Mouse (Mus musculus): ENCODE measurements around the gene Dlx2. TPM values are rescaled to one million over a fixed set of nuclear protein-coding genes. Genes with fewer than 3 reads are reported as not detected.
A peak's percentile ranks its signal among the peaks of the same experiment; 100 is the strongest.

The Dlx2 gene
- total and polyA plus RNA-seq, 2 experiments from 2014 or later = 1.1 TPM; not detected in 1

- ATAC-seq (ENCODE audit: insufficient read depth, low read depth) (no peak), DNase-seq (ENCODE audit: low spot score) (peak; percentile 69)
- no peak for TF ChIP-seq EP300 (IDR thresholded peaks at IDR 0.05; ENCODE audit: low read depth)
- TF ChIP-seq CTCF (IDR thresholded peaks at IDR 0.05; ENCODE audit: low read depth) = peak; percentile 83
- H3K9me3 ChIP-seq (replicated peaks; ENCODE audit: control insufficient read depth, low read length) = no peaks in the 10 kb centered on the region
- H3K4me3 ChIP-seq (ENCODE audit: low read depth, low read length) = no peak overlapping the region
- peaks cover 96% of the 10 kb centered on the region for H3K27me3 ChIP-seq (ENCODE audit: control insufficient read depth, insufficient read depth, low read length)
- no peak overlapping the region for H3K9ac ChIP-seq (replicated peaks; ENCODE audit: low read depth, low read length)
- WGBS = 6% methylated on average over 8 of the region's 8 CpGs
- H3K4me2 ChIP-seq (ENCODE audit: low read depth, low read length) = no peak overlapping the region
- no peaks in the 10 kb centered on the region for H3K36me3 ChIP-seq (replicated peaks; ENCODE audit: control insufficient read depth, insufficient read depth, low read length)
- H3K27ac ChIP-seq (ENCODE audit: low read depth) = no peak overlapping the region
- H3K4me1 ChIP-seq (ENCODE audit: control insufficient read depth, insufficient read depth) = peaks cover 11% of the 10 kb centered on the region; the same call in 1 of the 2 replicates
Observed at GRCm38 (mm10) chr2:71547829-71548228, 1.3 kb upstream of the Dlx2 start.

GRCm38 (mm10) chr2:71545882-71546639 lies 493 bp downstream of the Dlx2 start:
- no peak for TF ChIP-seq CTCF (IDR thresholded peaks at IDR 0.05; ENCODE audit: low read depth)
- Histone ChIP-seq H3K4me3 (ENCODE audit: low read depth, low read length) (peak overlapping the region; percentile 45), H3K27me3 (ENCODE audit: control insufficient read depth, insufficient read depth, low read length) (peaks cover 96% of the 10 kb centered on the region), H3K9ac (replicated peaks; ENCODE audit: low read depth, low read length) (no peak overlapping the region), H3K27ac (ENCODE audit: low read depth) (no peak overlapping the region), H3K4me1 (ENCODE audit: control insufficient read depth, insufficient read depth) (peaks cover 11% of the 10 kb centered on the region; the same call in 1 of the 2 replicates), H3K4me2 (ENCODE audit: low read depth, low read length) (peak overlapping the region; percentile 60), H3K36me3 (replicated peaks; ENCODE audit: control insufficient read depth, insufficient read depth, low read length) (no peaks in the 10 kb centered on the region), H3K9me3 (replicated peaks; ENCODE audit: control insufficient read depth, low read length) (no peaks in the 10 kb centered on the region)
- ATAC-seq (ENCODE audit: insufficient read depth, low read depth) (peak; percentile 15; the same call in 1 of the 2 replicates), DNase-seq (ENCODE audit: low spot score) (no peak)
- WGBS = 2% methylated on average over 55 of the region's 59 CpGs

GRCm38 (mm10) chr2:71545401-71545881 lies 1.1 kb downstream of the Dlx2 start:
- peak overlapping the region; percentile 45 for H3K4me3 ChIP-seq (ENCODE audit: low read depth, low read length)
- TF ChIP-seq EP300 (IDR thresholded peaks at IDR 0.05; ENCODE audit: low read depth) = no peak
- TF ChIP-seq CTCF (IDR thresholded peaks at IDR 0.05; ENCODE audit: low read depth) = no peak
- ATAC-seq (ENCODE audit: insufficient read depth, low read depth) (no peak), DNase-seq (ENCODE audit: low spot score) (no peak)
- H3K36me3 ChIP-seq (replicated peaks; ENCODE audit: control insufficient read depth, insufficient read depth, low read length) = no peaks in the 10 kb centered on the region
- H3K9ac ChIP-seq (replicated peaks; ENCODE audit: low read depth, low read length) = no peak overlapping the region
- H3K27ac ChIP-seq (ENCODE audit: low read depth) = no peak overlapping the region
- H3K4me2 ChIP-seq (ENCODE audit: low read depth, low read length) = peak overlapping the region; percentile 60
- peaks cover 97% of the 10 kb centered on the region for H3K27me3 ChIP-seq (ENCODE audit: control insufficient read depth, insufficient read depth, low read length)
- peaks cover 11% of the 10 kb centered on the region; the same call in 1 of the 2 replicates for H3K4me1 ChIP-seq (ENCODE audit: control insufficient read depth, insufficient read depth)
- 2% methylated on average over 32 of the region's 32 CpGs for WGBS
- H3K9me3 ChIP-seq (replicated peaks; ENCODE audit: control insufficient read depth, low read length) = no peaks in the 10 kb centered on the region

GRCm38 (mm10) chr2:71544391-71545285 lies 1.9 kb downstream of the Dlx2 start:
- H3K9ac ChIP-seq (replicated peaks; ENCODE audit: low read depth, low read length) = no peak overlapping the region
- no peaks in the 10 kb centered on the region for H3K36me3 ChIP-seq (replicated peaks; ENCODE audit: control insufficient read depth, insufficient read depth, low read length)
- ATAC-seq (ENCODE audit: insufficient read depth, low read depth) = no peak
- 3% methylated on average over 60 of the region's 61 CpGs for WGBS
- H3K4me2 ChIP-seq (ENCODE audit: low read depth, low read length) = no peak overlapping the region
- H3K27ac ChIP-seq (ENCODE audit: low read depth) = no peak overlapping the region
- no peak for TF ChIP-seq CTCF (IDR thresholded peaks at IDR 0.05; ENCODE audit: low read depth)
- TF ChIP-seq EP300 (IDR thresholded peaks at IDR 0.05; ENCODE audit: low read depth) = no peak
- H3K9me3 ChIP-seq (replicated peaks; ENCODE audit: control insufficient read depth, low read length) = no peaks in the 10 kb centered on the region
- H3K4me3 ChIP-seq (ENCODE audit: low read depth, low read length) = peak overlapping the region; percentile 17; the same call in 1 of the 2 replicates
- H3K4me1 ChIP-seq (ENCODE audit: control insufficient read depth, insufficient read depth) = peaks cover 11% of the 10 kb centered on the region; the same call in 1 of the 2 replicates
- peaks cover 97% of the 10 kb centered on the region for H3K27me3 ChIP-seq (ENCODE audit: control insufficient read depth, insufficient read depth, low read length)
- no peak for DNase-seq (ENCODE audit: low spot score)

- no peak for DNase-seq (ENCODE audit: low spot score)
- TF ChIP-seq EP300 (IDR thresholded peaks at IDR 0.05; ENCODE audit: low read depth) (no peak), CTCF (IDR thresholded peaks at IDR 0.05; ENCODE audit: low read depth) (no peak)
- H3K9me3 ChIP-seq (replicated peaks; ENCODE audit: control insufficient read depth, low read length) = no peaks in the 10 kb centered on the region
- H3K4me2 ChIP-seq (ENCODE audit: low read depth, low read length) = no peak overlapping the region
- H3K4me1 ChIP-seq (ENCODE audit: control insufficient read depth, insufficient read depth) = peaks cover 11% of the 10 kb centered on the region; the same call in 1 of the 2 replicates
- ATAC-seq (ENCODE audit: insufficient read depth, low read depth) = no peak
- no peak overlapping the region for H3K27ac ChIP-seq (ENCODE audit: low read depth)
- peaks cover 97% of the 10 kb centered on the region for H3K27me3 ChIP-seq (ENCODE audit: control insufficient read depth, insufficient read depth, low read length)
- H3K36me3 ChIP-seq (replicated peaks; ENCODE audit: control insufficient read depth, insufficient read depth, low read length) = no peaks in the 10 kb centered on the region
- peak overlapping the region; percentile 2; the same call in 1 of the 2 replicates for H3K4me3 ChIP-seq (ENCODE audit: low read depth, low read length)
- 4% methylated on average over 20 of the region's 20 CpGs for WGBS
- no peak overlapping the region for H3K9ac ChIP-seq (replicated peaks; ENCODE audit: low read depth, low read length)
Observed at GRCm38 (mm10) chr2:71543948-71544347, 2.6 kb downstream of the Dlx2 start.
